Mouse (Mus musculus): ENCODE measurements around the gene Tjap1. TPM values are rescaled to one million over a fixed set of nuclear protein-coding genes. Genes with fewer than 3 reads are reported as not detected.

Tjap1 gene
- polyA plus RNA-seq, 1 experiment, result 64.8 TPM

GRCm38 (mm10) chr17:46259675-46260074 lies 23.2 kb downstream of the Tjap1 start:
- no peak for DNase-seq
- H3K27me3 ChIP-seq (ENCODE audit: control insufficient read depth, insufficient read depth, low read length), result no peaks in the 10 kb centered on the region
- no peak overlapping the region for H3K4me3 ChIP-seq (replicated peaks; ENCODE audit: insufficient read depth, low read depth, low read length)
- no peak for TF ChIP-seq CTCF (IDR thresholded peaks at IDR 0.05; ENCODE audit: borderline replicate concordance, insufficient read depth, low read depth, low read length)
- TF ChIP-seq POLR2A (IDR thresholded peaks at IDR 0.05; ENCODE audit: borderline replicate concordance, insufficient read depth, low read length), result no peak
- WGBS, result 85% methylated on average over 17 of the region's 17 CpGs
- H3K4me1 ChIP-seq (ENCODE audit: control insufficient read depth, insufficient read depth, low read length), result peaks cover 6% of the 10 kb centered on the region; the same call in 1 of the 2 replicates
- H3K27ac ChIP-seq (ENCODE audit: insufficient read depth, low read length), result no peak overlapping the region

GRCm38 (mm10) chr17:46258279-46259053 lies 24.4 kb downstream of the Tjap1 start:
- WGBS, result 60% methylated on average over 30 of the region's 30 CpGs
- peak in 1 of 2 experiments; percentile 16 for DNase-seq
- no peak for TF ChIP-seq POLR2A (IDR thresholded peaks at IDR 0.05; ENCODE audit: borderline replicate concordance, insufficient read depth, low read length)
- TF ChIP-seq CTCF (IDR thresholded peaks at IDR 0.05; ENCODE audit: borderline replicate concordance, insufficient read depth, low read depth, low read length), result no peak

GRCm38 (mm10) chr17:46255147-46255546 lies 27.7 kb downstream of the Tjap1 start:
- no peak for TF ChIP-seq CTCF (IDR thresholded peaks at IDR 0.05; ENCODE audit: borderline replicate concordance, insufficient read depth, low read depth, low read length)
- TF ChIP-seq POLR2A (IDR thresholded peaks at IDR 0.05; ENCODE audit: borderline replicate concordance, insufficient read depth, low read length), result no peak
- H3K27ac ChIP-seq (ENCODE audit: insufficient read depth, low read length), result no peak overlapping the region
- peaks cover 10% of the 10 kb centered on the region for H3K4me1 ChIP-seq (ENCODE audit: control insufficient read depth, insufficient read depth, low read length)
- H3K4me3 ChIP-seq (replicated peaks; ENCODE audit: insufficient read depth, low read depth, low read length), result no peak overlapping the region
- 42% methylated on average over 6 of the region's 6 CpGs for WGBS
- peak in 1 of 2 experiments; percentile 29 for DNase-seq
- H3K27me3 ChIP-seq (ENCODE audit: control insufficient read depth, insufficient read depth, low read length), result no peaks in the 10 kb centered on the region

More at GRCm38 (mm10) chr17:46258279-46259053, 24.4 kb downstream of the Tjap1 start:
- Histone ChIP-seq H3K4me1 (ENCODE audit: control insufficient read depth, insufficient read depth, low read length) (peaks cover 10% of the 10 kb centered on the region), H3K27ac (ENCODE audit: insufficient read depth, low read length) (no peak overlapping the region), H3K4me3 (replicated peaks; ENCODE audit: insufficient read depth, low read depth, low read length) (no peak overlapping the region), H3K27me3 (ENCODE audit: control insufficient read depth, insufficient read depth, low read length) (no peaks in the 10 kb centered on the region)

GRCm38 (mm10) chr17:46254106-46254505 lies 28.7 kb downstream of the Tjap1 start:
- H3K4me3 ChIP-seq (replicated peaks; ENCODE audit: insufficient read depth, low read depth, low read length), result peak overlapping the region; percentile 74
- H3K27ac ChIP-seq (ENCODE audit: insufficient read depth, low read length), result no peak overlapping the region
- peak; percentile 58 to 71 for DNase-seq
- no peak for TF ChIP-seq CTCF (IDR thresholded peaks at IDR 0.05; ENCODE audit: borderline replicate concordance, insufficient read depth, low read depth, low read length)
- no peak for TF ChIP-seq POLR2A (IDR thresholded peaks at IDR 0.05; ENCODE audit: borderline replicate concordance, insufficient read depth, low read length)
- H3K27me3 ChIP-seq (ENCODE audit: control insufficient read depth, insufficient read depth, low read length), result no peaks in the 10 kb centered on the region
- H3K4me1 ChIP-seq (ENCODE audit: control insufficient read depth, insufficient read depth, low read length), result peaks cover 13% of the 10 kb centered on the region
- WGBS, result under 1% methylated on average over 37 of the region's 54 CpGs

GRCm38 (mm10) chr17:46253452-46254084 lies 29.3 kb downstream of the Tjap1 start, which contains the start of gene Lrrc73:
Lrrc73 (plus strand) TSS chr17:46253531.
- peaks cover 14% of the 10 kb centered on the region for H3K4me1 ChIP-seq (ENCODE audit: control insufficient read depth, insufficient read depth, low read length)
- TF ChIP-seq POLR2A (IDR thresholded peaks at IDR 0.05; ENCODE audit: borderline replicate concordance, insufficient read depth, low read length), result no peak
- no peak for TF ChIP-seq CTCF (IDR thresholded peaks at IDR 0.05; ENCODE audit: borderline replicate concordance, insufficient read depth, low read depth, low read length)
- WGBS, result 1% methylated on average over 47 of the region's 48 CpGs
- H3K27ac ChIP-seq (ENCODE audit: insufficient read depth, low read length), result no peak within 1 kb of the TSS
- peak within 1 kb of the TSS; percentile 74 for H3K4me3 ChIP-seq (replicated peaks; ENCODE audit: insufficient read depth, low read depth, low read length)
- peak; percentile 92 to 93 for DNase-seq
- no peaks in the 10 kb centered on the region for H3K27me3 ChIP-seq (ENCODE audit: control insufficient read depth, insufficient read depth, low read length)

GRCm38 (mm10) chr17:46252571-46253451 lies 30.0 kb downstream of the Tjap1 start:
- H3K4me1 ChIP-seq (ENCODE audit: control insufficient read depth, insufficient read depth, low read length), result peaks cover 14% of the 10 kb centered on the region
- peak; percentile 36; the same call in 1 of the 2 replicates for TF ChIP-seq CTCF (IDR thresholded peaks at IDR 0.05; ENCODE audit: borderline replicate concordance, insufficient read depth, low read depth, low read length)
- 0 out of 2 replicates have a peak, but pooled peaks have one; percentile 6 for TF ChIP-seq POLR2A (IDR thresholded peaks at IDR 0.05; ENCODE audit: borderline replicate concordance, insufficient read depth, low read length)
- peak; percentile 31 to 34 for DNase-seq
- no peak overlapping the region for H3K27ac ChIP-seq (ENCODE audit: insufficient read depth, low read length)
- WGBS, result 52% methylated on average over 14 of the region's 14 CpGs
- H3K4me3 ChIP-seq (replicated peaks; ENCODE audit: insufficient read depth, low read depth, low read length), result no peak overlapping the region
- H3K27me3 ChIP-seq (ENCODE audit: control insufficient read depth, insufficient read depth, low read length), result no peaks in the 10 kb centered on the region

GRCm38 (mm10) chr17:46251174-46251573 lies 31.7 kb downstream of the Tjap1 start:
- H3K27me3 ChIP-seq (ENCODE audit: control insufficient read depth, insufficient read depth, low read length), result no peaks in the 10 kb centered on the region
- H3K4me3 ChIP-seq (replicated peaks; ENCODE audit: insufficient read depth, low read depth, low read length), result no peak overlapping the region
- 71% methylated on average over 7 of the region's 7 CpGs for WGBS
- TF ChIP-seq POLR2A (IDR thresholded peaks at IDR 0.05; ENCODE audit: borderline replicate concordance, insufficient read depth, low read length), result no peak
- TF ChIP-seq CTCF (IDR thresholded peaks at IDR 0.05; ENCODE audit: borderline replicate concordance, insufficient read depth, low read depth, low read length), result 0 out of 2 replicates have a peak, but pooled peaks have one; percentile 13
- H3K4me1 ChIP-seq (ENCODE audit: control insufficient read depth, insufficient read depth, low read length), result peaks cover 19% of the 10 kb centered on the region
- DNase-seq, result peak in 1 of 2 experiments; percentile 29
- no peak overlapping the region for H3K27ac ChIP-seq (ENCODE audit: insufficient read depth, low read length)

Data from cerebellum, adult 2 months (tissue).